Mouse (Mus musculus) gonadal fat pad, adult 2 months (tissue): Measurements from ENCODE around the gene Sox6. TPM values are rescaled to one million over a fixed set of nuclear protein-coding genes. Genes with fewer than 3 reads are reported as not detected.
"Not testable (repeated sequence)": the region's sequence is repeated elsewhere in the genome, so short reads cannot be mapped to it uniquely, and the experiment has no call there.

ENCODE experiments used
- DNase-seq: peaks from one replicate; pipeline ENCODE4 v3.0.0-alpha.2; 2012; ENCODE audit warnings: low read depth
- polyA plus RNA-seq: library from polyadenylated mRNA; depleted of rRNA; stranded (reverse); fragments of >200 nt; gene quantifications from 2 replicates; pipeline ENCODE4 v1.2.3, GENCODE M21; 2012

Sox6 gene
- polyA plus RNA-seq, 1 experiment = 10.4 TPM

DNA sequence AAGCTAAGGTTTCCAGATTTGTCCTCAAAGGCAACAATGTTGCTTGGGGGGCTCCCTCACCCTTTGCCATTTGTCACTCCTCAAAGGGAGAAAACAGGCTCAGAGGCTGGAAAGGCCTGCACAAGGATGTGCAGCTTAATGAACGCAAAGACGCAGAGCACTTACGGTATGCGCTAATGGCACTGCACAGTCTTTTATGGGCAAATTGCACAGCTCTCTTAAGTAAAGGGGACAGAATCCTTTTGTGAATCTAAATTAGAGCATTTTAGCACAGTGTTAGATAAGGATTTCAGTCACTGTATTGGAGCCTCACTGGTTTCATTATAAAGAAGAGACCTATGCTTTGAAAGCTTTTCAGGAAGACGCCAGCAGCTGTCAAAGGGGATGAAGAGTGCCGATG is 375.2 kb downstream of the Sox6 start:
- DNase-seq = no peak

DNA sequence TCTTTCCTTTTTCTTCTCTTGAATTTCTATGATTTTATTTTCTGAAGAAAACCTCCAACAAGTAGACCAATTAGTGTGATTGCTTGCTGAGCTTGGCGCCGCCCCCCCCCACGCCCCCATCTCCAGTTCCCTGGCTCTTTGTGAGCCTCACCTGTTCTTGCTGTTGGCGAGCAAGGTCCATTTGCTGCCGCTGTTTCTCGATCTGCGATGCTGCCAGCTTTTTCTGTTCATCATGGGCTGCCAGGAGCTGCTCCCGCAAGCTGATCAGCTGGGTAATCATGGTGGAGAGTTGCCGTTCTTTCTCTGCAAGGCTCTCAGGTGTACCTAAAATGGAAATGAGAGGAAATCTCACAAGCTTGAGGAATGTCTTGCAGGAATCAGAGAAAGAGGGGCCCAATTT is 376.5 kb downstream of the Sox6 start:
- no peak for DNase-seq

DNA sequence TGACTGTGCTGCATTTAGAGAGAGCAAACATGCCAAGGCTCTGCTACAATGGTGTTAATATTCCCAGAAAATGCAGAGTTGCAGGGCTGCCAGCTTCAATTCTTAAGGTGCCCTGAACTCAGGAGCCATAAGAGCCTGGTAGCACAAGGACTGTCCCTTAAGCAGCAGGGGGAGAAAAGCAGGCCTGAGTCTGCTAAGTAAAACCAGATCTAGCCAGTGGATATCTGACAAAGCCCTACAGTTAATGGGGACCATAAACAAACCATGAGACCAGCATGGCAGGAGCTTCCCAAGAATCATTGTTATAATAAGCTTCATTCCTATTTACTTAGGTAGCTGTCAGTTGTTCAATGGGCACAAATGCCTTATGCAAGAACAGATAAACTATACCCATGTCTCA is 391.9 kb downstream of the Sox6 start:
- DNase-seq = no peak

DNA sequence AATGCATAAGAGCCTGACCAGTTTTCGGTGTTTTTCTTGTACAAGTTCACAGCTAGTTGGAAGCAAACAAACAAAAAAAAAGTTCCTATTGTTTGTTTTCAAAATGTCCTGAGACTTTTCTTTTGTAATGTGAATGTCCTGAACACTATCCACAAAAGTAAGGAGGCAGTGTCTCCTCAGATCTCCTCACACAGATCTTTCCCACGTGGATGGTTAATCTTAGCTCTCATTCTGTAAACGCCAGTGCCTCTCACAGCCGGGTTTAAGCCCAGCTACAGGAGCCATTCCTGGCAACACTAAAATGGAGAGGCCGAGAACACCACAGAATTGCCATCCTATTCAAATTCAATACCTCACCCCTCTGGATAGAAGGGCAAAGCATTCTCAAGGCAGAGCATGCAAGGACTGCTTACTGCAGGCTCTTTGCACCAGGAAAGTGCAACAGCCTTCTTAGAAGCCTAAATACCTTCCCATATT is 392.6 kb downstream of the Sox6 start:
- DNase-seq = no peak

DNA sequence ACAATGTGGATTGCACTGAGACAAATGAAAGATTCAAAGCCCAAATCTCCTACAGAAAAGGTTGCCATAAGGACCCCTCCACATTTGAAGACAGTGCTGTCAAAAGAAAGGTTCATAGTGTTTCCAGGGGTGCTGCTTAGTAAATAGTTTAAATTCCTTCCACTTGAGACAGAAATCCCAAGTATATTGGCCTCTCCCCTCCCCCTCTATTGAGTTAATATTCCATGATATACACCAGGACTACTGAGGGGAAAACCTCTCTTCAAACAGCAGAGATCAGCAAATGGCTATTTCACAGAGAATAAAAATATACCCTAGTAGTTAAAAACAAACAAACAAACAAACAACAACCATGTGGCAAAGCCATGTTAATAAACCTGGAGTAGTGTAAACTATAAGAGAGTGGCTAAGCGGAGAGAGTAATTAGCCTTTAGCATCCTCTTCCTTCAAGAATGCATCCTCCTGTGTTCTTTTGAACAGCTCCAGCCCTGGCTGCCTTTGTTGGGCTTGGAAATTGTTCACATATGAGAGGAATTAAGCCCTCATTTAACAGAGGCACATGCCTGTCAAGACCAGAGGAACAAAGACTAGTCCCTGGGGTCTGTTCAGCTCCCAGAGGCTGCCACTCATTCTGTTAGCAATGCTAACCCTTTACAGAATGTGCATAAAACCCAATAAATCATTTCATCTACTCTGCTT is 393.2 kb downstream of the Sox6 start:
- DNase-seq = no peak

DNA sequence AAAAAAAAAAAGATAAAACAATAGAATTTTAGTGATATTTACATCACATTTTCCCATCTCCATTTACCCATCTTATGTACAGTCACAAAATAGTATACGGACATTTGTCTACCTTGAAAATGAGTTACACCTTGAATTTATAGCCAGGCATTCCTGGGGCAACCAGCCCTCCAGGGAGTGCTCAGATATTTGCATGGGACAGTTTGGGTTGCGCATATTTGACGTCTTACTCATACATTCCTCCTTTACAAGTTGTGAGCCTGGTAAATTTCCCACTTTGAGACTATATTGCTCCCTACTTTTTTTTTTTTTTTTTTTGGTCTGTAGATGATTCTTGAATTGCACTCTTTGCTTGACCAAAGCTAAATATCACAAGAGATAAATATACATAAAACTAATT is 407.9 kb downstream of the Sox6 start:
- no peak for DNase-seq

DNA sequence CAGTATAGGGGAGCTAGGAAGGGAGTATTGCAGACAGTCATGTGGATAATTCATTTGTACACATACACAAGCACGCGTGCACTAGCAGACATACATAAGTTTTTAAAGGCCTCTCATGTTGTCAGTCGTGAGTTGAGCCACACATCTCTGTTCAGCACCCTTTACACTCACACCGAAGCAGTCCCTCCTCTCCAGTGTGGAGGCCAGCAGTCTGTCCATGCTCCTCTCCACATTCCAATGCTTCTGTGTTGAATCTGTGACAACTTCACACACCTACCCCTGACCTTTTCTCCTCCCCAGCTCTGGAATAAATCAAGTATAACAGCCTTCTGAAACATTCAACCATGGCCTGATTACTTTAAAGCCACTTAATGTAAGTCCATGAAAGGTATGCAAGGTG is 408.3 kb downstream of the Sox6 start:
- no peak for DNase-seq

DNA sequence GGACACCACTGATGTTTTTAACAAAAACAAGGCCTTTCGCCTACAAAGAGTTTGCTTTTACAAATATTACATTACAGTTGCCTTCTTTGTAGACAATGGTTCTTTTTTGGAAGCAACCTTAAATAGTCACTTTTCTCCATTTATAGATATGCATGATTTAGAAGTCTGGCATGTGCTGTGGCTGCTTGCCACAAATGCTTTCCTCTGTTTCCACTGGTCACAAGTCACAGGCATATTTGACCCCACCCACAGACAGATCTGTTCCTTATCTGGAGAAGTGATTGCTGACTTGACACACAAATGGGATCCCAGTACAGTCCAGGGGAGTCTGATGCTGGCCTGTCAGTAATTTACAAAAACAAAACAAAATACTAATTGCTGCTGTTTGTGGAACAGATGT is 409.8 kb downstream of the Sox6 start:
- DNase-seq = no peak

DNA sequence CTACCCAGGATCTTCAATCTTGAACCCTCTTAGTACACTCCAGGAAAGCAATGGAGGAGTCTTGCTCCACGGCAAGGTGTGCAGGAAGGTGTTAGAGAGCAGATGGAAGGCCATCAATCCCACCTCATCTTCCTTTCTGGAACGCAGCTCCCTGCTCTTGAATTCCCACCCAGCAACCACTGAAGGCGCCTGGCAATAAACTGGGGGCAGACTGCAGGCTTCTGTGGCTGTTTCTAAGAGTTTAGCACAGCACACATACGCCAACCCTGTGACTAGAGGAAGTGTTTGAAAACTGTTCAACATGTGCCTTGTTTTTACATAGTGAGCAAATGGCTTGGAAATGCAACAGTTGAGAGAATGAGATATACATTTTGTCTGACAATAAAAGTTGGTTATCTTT is 412.6 kb downstream of the Sox6 start:
- no peak for DNase-seq

DNA sequence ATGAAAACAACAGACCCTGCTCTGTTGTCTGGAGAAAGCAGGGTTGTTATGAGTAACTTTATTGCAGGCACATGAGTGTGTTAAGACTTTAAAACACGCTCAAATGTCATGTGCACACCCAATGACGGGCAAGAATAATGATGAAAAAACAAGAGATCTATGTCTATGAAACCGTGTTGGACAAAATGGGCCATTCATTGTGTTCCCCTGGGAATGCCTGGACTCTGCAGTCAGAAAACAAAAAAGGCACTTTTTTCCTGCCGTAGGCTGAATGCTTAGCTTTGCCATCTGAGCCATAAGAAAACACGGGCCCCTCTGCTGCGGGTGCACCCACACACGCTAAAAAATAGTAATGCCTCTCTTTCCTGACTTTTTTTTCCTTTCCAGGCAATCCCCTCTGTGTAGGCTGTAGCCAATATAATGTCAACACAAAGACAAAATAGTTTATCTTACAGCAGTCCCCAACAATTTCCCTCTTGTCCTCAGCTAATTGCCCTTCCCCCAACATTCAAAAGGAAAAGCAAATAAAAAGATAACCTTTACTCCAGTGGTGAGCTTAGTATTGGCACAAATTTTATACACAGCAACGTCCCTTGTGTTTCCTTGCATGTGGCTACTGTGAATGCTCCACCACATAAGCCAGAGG is 413.6 kb downstream of the Sox6 start:
- no peak for DNase-seq

DNA sequence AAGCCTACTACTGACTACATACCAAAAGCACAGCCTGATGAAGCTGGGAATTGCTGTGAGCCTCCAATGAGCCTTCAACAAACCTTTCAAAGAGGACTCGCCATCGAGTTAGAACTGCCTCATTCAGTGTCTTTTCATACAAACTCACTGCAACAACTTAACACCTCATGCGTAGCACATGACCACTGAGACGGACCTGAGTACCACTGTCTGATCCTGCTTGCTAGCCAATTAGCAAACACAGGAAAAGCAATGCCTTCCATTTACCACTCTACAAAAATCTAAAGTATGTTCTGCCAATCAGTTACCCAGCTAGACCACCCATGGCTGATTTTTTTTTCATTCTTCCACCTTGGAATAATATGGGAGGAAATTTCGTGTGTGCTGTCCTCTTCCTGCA is 414.1 kb downstream of the Sox6 start:
- no peak for DNase-seq

DNA sequence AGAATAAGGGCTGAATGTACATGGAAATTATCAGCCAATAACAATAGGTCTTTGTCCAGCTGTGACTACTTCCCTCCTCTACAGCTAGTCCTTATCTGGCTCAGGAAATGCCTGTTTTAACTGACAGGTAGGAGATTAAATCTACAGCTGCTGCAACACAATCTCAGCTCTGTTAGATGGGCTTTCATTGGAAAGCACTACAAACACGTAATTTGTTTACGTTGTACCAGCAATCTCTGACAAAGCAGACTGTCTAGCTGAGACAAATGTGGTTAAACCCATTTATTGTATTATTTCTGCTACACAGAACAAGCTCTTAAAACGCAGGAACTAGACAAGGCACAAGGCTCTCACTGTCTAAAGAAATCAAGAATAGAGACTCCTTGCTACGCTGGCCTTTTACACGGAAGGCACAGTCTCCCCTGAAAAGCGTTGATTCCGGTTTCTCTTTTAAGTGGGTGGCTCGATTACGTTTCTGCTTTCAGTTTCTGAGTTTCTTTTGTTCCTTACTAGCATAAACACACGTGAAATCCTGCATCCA is 422.8 kb downstream of the Sox6 start:
- no peak for DNase-seq

DNA sequence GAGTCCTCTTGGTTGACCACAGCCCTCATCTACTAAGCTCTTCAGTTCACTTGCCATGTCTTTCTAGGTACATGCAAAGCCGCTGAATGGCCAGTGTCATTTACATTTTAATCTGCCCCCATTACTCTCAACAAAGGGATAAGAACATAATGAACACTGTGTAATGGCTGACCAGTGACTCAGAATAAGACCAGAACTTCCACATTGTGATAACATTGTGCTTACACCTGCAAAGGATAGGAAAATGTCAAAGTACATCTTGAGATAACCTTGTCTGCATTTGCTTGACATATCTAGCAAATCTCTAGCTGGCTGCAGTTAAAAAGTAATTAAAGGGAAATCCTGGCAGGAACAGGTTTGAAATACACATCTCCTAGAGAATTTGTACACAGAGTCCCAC is 431.1 kb downstream of the Sox6 start:
- no peak for DNase-seq

DNA sequence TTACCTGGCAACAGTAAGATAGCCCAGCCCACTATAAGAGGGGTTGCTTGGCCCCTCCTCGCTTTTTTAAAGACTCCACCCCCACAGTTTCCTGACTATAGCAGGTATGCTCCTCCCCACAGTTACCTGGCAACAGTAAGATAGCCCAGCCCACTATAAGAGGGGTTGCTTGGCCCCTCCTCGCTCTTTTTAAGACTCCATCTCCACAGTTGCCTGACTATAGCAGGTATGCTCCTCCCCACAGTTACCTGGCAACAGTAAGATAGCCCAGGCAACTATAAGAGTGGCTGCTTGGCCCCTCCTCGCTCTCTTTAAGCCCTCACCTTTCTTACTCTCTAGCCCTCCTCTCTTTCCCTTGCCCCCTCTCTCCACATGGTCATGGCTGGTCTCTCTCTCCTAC is 432.5 kb downstream of the Sox6 start:
- not testable (repeated sequence) for DNase-seq

DNA sequence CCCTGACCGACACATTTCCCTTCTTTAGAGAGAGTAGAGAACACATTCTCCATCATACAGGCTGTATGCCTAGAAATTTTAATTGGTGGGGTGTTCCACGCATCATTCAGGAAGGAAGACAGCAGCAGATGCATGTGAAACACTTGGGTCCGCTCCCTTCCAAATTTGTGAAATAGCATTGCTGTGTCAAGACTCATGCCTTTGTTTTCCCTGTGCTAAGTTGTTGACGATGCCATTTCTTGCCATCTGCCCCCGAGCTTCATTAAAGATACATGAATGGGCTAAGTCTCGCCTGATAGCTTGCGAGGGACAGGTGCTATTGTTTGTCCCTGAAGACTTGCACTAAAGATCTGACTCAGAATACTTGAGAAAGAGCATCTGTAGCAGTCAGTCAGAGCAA is 433.7 kb downstream of the Sox6 start:
- DNase-seq = no peak

DNA sequence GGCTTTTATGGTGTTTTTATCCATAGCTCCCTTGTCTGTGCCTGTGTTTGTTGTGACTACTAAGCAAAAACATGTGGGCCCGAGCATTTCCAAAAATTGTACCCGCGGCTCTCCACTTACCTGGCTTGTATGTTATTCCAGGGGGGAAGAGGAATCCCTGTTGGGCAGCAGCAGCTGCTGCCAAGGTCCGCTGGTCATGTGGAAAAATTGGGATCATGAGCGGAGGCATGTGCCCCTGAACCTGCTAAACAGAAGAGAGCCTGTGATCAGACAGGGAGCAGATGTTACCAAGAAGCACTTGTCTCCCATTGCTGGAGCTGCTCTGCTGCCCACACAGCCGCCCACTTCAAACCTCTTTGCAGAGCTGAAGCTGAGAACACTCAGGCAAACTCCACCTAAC is 441.2 kb downstream of the Sox6 start:
- DNase-seq = no peak

DNA sequence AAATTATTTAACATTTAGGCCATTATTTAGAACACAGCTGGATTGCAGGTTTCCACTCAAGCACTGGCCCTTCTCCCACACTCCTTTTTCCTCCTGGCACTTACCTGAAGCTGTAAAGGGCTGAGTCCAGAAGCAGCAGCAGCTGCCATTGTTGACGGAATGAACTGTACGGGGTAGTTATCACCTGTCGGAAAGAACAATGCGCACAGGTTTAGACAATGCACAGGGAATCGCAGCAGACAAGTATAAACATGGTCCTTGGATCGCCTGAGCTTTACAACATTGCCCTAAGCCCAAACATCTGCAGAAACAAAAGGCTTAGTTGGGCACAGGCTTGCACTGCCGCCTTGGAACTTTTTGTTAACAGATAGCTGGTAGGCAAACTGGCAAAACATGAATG is 458.1 kb downstream of the Sox6 start:
- DNase-seq = peak; percentile 79

DNA sequence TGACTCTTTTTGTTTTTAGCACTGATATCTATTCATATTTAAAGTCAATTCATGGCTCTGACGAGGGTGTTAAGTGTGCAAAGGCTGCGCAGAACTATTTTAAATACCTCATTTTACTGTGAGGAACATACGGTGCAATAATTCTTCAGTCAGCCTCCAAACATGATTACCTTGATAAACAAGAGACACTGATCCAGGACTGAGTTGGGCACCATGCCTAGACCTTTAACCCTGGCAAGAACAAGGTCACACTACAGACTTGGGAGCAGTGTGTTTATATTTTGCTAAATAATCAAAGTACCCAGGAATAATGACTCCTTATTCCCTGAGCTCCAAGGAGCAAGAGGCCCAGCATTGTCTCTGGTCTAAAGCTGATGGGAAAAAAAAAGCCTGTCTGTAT is 458.8 kb downstream of the Sox6 start:
- DNase-seq = no peak

DNA sequence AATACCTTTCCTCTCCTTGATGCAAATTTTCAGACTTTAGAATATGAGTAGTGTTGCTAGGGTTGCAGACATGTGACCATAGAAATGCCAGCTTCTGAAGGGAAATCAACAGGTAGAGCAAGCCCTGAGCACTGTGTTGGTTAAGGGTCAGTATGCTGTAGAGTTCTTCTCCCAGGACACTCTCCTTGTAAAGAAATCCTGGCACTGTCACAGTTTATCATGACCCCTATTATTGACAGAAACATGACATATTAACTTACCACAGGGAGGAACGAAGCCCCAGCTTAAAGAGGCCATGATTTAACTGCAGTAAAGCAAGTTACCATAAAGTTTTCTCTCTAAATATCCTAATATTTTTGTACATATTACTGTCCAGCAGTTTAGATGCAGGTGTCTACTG is 462.2 kb downstream of the Sox6 start:
- no peak for DNase-seq

DNA sequence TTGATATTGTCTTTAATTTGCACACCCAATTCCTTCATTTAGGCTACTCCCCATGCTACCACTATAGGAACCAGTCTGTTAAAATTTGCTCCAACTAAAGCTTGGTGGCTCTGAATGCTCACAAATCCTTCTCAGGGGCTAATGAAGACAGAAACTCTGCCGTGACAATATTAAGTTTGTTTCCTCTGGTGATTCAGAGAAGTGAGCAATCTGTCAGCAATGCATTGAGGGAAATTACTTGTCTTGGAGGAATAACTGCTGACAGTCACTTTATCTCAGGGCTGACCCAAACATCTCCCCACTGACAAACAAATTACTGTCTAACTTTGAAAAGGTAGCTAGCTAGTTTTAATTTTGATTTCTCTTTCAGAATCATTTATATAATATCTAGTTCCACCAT is 463.8 kb downstream of the Sox6 start:
- DNase-seq = no peak

DNA sequence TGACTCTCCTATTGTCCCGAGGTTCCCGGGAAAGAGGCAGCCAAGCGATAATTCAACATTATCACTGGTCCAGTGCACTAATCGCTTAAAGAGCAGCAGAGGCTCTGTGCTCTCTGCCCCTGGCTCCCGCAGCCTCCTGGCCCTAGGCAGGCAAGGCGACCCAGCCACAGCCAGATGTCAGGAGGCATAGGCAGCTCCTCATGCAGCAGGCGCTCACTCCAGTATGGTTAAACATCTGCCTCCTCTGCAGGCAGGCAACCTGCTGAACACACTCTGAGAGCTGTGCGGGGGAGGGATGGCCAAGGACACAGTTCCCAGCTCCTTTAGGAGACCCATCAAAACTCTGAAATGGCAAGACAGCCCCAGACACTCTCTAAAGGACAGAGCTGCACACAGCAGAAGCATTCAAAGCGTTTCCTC is 469.8 kb downstream of the Sox6 start:
- DNase-seq = no peak

DNA sequence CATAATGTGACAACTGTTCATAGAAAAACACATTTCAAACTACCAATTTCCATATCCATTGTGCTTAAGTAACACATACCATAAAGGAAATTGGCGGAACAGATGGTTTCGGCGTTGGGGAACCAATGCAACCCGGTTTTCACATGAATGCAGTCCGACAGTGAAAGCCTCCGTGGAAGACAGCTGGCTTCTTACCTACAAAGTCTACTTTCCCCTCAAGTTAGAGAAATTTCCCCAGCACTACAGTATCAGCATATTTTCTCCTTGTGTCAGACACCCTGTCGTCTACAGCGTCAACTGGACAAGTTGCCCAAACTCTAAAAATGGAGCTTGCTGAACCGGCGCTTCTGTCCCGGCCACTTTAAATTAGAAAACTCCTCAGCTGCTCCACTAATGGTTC is 470.3 kb downstream of the Sox6 start:
- no peak for DNase-seq

DNA sequence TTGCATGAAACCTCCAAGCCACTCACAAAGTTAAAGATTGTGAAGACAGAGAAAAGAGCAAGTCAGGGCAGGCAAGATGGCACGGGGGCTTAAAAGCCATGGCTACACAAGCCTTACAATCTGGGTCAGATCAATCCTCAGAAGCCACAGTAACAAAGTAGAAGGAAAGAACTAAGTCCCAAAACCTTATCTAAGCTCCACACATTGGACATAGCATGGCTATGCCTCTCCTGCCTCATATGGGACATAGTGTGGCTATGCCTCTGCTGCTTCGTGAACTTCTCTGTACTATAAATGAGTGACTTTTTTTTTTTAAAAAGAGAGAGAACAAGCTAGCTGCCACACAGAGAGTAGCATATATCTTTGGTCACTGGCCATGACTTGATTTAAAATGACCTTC is 471.8 kb downstream of the Sox6 start:
- DNase-seq = no peak

DNA sequence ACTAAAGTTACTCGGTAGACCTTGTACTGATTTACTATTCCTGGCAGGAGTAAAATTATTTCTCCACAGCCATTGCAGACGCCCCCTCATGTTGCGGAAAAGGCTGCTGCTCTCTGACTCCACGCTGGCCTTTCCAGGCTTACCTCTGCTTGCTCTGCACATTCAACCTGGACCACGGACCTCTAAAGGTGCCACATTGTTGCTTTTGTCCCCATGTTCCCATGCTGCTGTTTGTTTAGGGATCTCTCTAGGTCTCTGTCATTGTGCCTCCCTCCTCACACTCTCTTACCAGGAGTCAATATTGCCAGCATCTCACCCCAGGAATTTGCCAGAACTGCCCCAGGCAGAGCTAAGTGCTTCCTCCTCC is 473.6 kb downstream of the Sox6 start:
- DNase-seq = no peak
